Comparison of ENCODE assay signal across 4 mouse cellular contexts in genomic region chr14:61606088-61606487, GRCm38 (mm10). TPM values are rescaled to one million over a fixed set of nuclear protein-coding genes. Genes with fewer than 3 reads are reported as not detected.
"Had no signal": no experiment of that assay in that cellular context is flagged by ENCODE, and none has a peak within 500 bp of the region (broad histone marks: within the 10 kb centered on the region; RNA-seq: fewer than 3 reads in every experiment).

No protein-coding gene starts in this region.

RNA-seq across cellular contexts. Expression of gene Kcnrg, which starts 1.2 kb away (rescaled TPM):
- total RNA-seq: liver, adult 2 months; megakaryocyte-erythroid progenitor cell, adult 5-6 weeks; monocyte, adult 5-6 weeks had no signal
- polyA plus RNA-seq: liver, adult 2 months; macrophage had no signal
